ENCODE assay signal across 8 mouse cellular contexts in the genomic region with DNA sequence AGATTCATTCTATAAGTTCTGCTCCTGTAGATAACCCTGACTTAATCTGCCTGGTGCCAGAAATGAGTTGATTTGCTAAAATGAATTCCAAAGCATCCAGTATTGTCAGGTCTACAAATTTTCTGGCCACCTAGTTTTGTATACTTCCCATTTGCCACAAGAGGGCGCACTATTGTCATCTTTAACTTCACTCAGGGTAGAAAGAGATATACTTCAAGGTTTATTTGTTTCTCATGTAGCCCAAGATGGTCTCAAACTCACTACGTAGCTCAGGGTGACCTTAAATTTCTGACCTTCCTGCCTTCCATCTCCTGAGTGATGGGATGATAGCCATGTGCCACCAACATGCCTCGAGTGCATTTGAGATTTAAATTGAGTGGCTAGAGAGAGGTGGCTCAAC. TPM values are rescaled to one million over a fixed set of nuclear protein-coding genes. Genes with fewer than 3 reads are reported as not detected.
DNase-seq lines count a peak whose midpoint lies in the region; TF ChIP-seq lines count a peak whose summit lies in the region.

No protein-coding gene starts in this region.

- WGBS in cerebellum, adult 2 months = 24% methylated on average over 3 of the region's 3 CpGs
- 19% methylated on average over 3 of the region's 3 CpGs for WGBS in lung, adult 2 months

- H3K27me3 ChIP-seq in cerebellum, adult 2 months (ENCODE audit: control insufficient read depth, insufficient read depth, low read length) = no peaks in the 10 kb centered on the region

- no peak for TF ChIP-seq POLR2A in cerebellum, adult 2 months (IDR thresholded peaks at IDR 0.05; ENCODE audit: borderline replicate concordance, insufficient read depth, low read length)
- TF ChIP-seq POLR2A in lung, adult 2 months (IDR thresholded peaks at IDR 0.05; ENCODE audit: borderline replicate concordance, extremely low read depth, low read depth, low read length) = no peak

- peak in 1 of 2 experiments; percentile 30 for DNase-seq in cerebellum, adult 2 months
- no peak for DNase-seq in cerebellum, postnatal 25 days
- DNase-seq in lung, adult 2 months = no peak
- DNase-seq in lung, adult 18-20 months = no peak
- DNase-seq in embryo, embryonic 11.5 days (ENCODE audit: low read depth, low spot score) = peak; percentile 53
- DNase-seq in lung, postnatal 36 days = peak; percentile 44
- no peak for DNase-seq in adrenal gland, postnatal 10 days
- DNase-seq in adrenal gland, adult 2 months = no peak

- H3K4me3 ChIP-seq in cerebellum, adult 2 months (replicated peaks; ENCODE audit: insufficient read depth, low read depth, low read length) = no peak overlapping the region
- H3K4me3 ChIP-seq in lung, adult 2 months (replicated peaks; ENCODE audit: extremely low read depth, low read depth, low read length) = no peak overlapping the region

- H3K27ac ChIP-seq in cerebellum, adult 2 months (ENCODE audit: insufficient read depth, low read length) = no peak overlapping the region

- TF ChIP-seq CTCF in cerebellum, adult 2 months (IDR thresholded peaks at IDR 0.05; ENCODE audit: borderline replicate concordance, insufficient read depth, low read depth, low read length) = peak; percentile 38; the same call in 1 of the 2 replicates
- peak; percentile 15; the same call in 1 of the 2 replicates for TF ChIP-seq CTCF in lung, adult 2 months (IDR thresholded peaks at IDR 0.05; ENCODE audit: insufficient read depth, low read length)

- peaks cover 5% of the 10 kb centered on the region; the same call in 1 of the 2 replicates for H3K4me1 ChIP-seq in cerebellum, adult 2 months (ENCODE audit: control insufficient read depth, insufficient read depth, low read length)
- H3K4me1 ChIP-seq in lung, adult 2 months (ENCODE audit: control insufficient read depth, insufficient read depth, low read length) = no peaks in the 10 kb centered on the region

RNA-seq across cellular contexts. Expression of gene Nqo1, which starts 16.4 kb away (rescaled TPM):
- polyA plus RNA-seq in cerebellum, adult 2 months (2012; rRNA removed) = 7.9 and 10.3 TPM in 2 replicates
- 4.0 and 12.8 TPM in 2 replicates for polyA plus RNA-seq in lung, adult 2 months (2012; rRNA removed)
- 1 to 10 TPM; 4.1 to 6.9 TPM for total RNA-seq in adrenal gland, postnatal 10 days (2021)
- total RNA-seq in adrenal gland, adult 2 months (2021) = 1 to 10 TPM; 5.4 to 5.6 TPM
- 1.5 and 1.6 TPM in 2 replicates for polyA plus RNA-seq in adrenal gland, adult 2 months (2012; rRNA removed)

RNA-seq across cellular contexts. Expression of gene Nob1, which starts 38.2 kb away (rescaled TPM):
- 57.8 and 60.8 TPM in 2 replicates for polyA plus RNA-seq in cerebellum, adult 2 months (2012; rRNA removed)
- 18.5 and 21.3 TPM in 2 replicates for polyA plus RNA-seq in lung, adult 2 months (2012; rRNA removed)
- 10 to 100 TPM; 29.4 to 30.6 TPM for total RNA-seq in adrenal gland, postnatal 10 days (2021)
- 10 to 100 TPM; 26.0 to 38.4 TPM for total RNA-seq in adrenal gland, adult 2 months (2021)
- 19.7 and 20.3 TPM in 2 replicates for polyA plus RNA-seq in adrenal gland, adult 2 months (2012; rRNA removed)

RNA-seq across cellular contexts. Expression of gene Wwp2, which starts 49.5 kb away (rescaled TPM):
- polyA plus RNA-seq in cerebellum, adult 2 months (2012; rRNA removed) = 32.4 and 33.9 TPM in 2 replicates
- polyA plus RNA-seq in lung, adult 2 months (2012; rRNA removed) = 41.0 and 62.7 TPM in 2 replicates
- 10 to 100 TPM; 36.7 to 39.7 TPM for total RNA-seq in adrenal gland, postnatal 10 days (2021)
- 10 to 100 TPM; 30.8 to 34.5 TPM for total RNA-seq in adrenal gland, adult 2 months (2021)
- polyA plus RNA-seq in adrenal gland, adult 2 months (2012; rRNA removed) = 20.3 and 22.2 TPM in 2 replicates

Comparison
In these comparisons a context has a peak if more than half of its experiments do, and no peak if none do; other contexts are left out.
1. DNase-seq: peak in embryo, embryonic 11.5 days (single experiment) and lung, postnatal 36 days (single experiment); none in cerebellum, postnatal 25 days (0 of 2), lung, adult 2 months (single experiment), lung, adult 18-20 months (0 of 2), adrenal gland, postnatal 10 days (single experiment) and adrenal gland, adult 2 months (single experiment).